Mouse (Mus musculus) stomach, postnatal 0 days (tissue): ENCODE measurements around the gene Phrf1. TPM values are rescaled to one million over a fixed set of nuclear protein-coding genes. Genes with fewer than 3 reads are reported as not detected.
A peak's percentile ranks its signal among the peaks of the same experiment; 100 is the strongest.

Source experiments
- ATAC-seq: fragments of 200-750 bp; cut with Nextera tagmentation; 2 replicates; pipeline ENCODE4 v1.8.0; 2017; ENCODE audit not compliant: low FRiP score, low TSS enrichment
- DNase-seq: peaks from one replicate; pipeline ENCODE4 v3.0.0-alpha.2; 2016; ENCODE audit warnings: low spot score
- H3K27ac ChIP-seq: fragments of 300-500 bp; sonication (generic); replicated peaks from 2 replicates; pipeline ENCODE4 v1.5.1; 2014; ENCODE audit warnings: mild to moderate bottlenecking, control low read depth
- H3K27me3 ChIP-seq: fragments of 300-500 bp; sonication (generic); 2 replicates; pipeline ENCODE4 v1.6.1; 2014; ENCODE audit warnings: low read length; ENCODE audit not compliant: control insufficient read depth, insufficient read depth
- H3K36me3 ChIP-seq: fragments of 300-500 bp; sonication (generic); 2 replicates; pipeline ENCODE4 v1.6.1; 2014; ENCODE audit warnings: low read length, mixed read lengths; ENCODE audit not compliant: control insufficient read depth, insufficient read depth
- H3K4me1 ChIP-seq: fragments of 300-500 bp; sonication (generic); replicated peaks from 2 replicates; pipeline ENCODE4 v1.6.1; 2014; ENCODE audit warnings: antibody characterized with exemption; ENCODE audit not compliant: control insufficient read depth, insufficient read depth
- H3K4me2 ChIP-seq: fragments of 300-500 bp; sonication (generic); replicated peaks from 2 replicates; pipeline ENCODE4 v1.6.1; 2014; ENCODE audit warnings: low read depth, mild to moderate bottlenecking, control low read depth, moderate library complexity
- H3K4me3 ChIP-seq: fragments of 300-500 bp; sonication (generic); 2 replicates; pipeline ENCODE4 v1.5.1; 2014; ENCODE audit warnings: low read depth, low read length, control low read depth
- H3K9ac ChIP-seq: fragments of 300-500 bp; sonication (generic); 2 replicates; pipeline ENCODE4 v1.6.1; 2014; ENCODE audit warnings: mild to moderate bottlenecking, low read length, control low read depth, mixed read lengths
- H3K9me3 ChIP-seq: fragments of 300-500 bp; sonication (generic); 2 replicates; pipeline ENCODE4 v1.6.1; 2016; ENCODE audit warnings: low read length; ENCODE audit not compliant: control insufficient read depth
- CTCF ChIP-seq: IDR thresholded peaks from 2 replicates; pipeline ENCODE4 v1.5.1; 2016; ENCODE audit warnings: antibody characterized with exemption, low read depth, mild to moderate bottlenecking, moderate library complexity
- EP300 ChIP-seq: optimal IDR thresholded peaks from 2 replicates; pipeline ENCODE3; 2016; ENCODE audit warnings: antibody characterized with exemption
- WGBS: fragments of 180-500 bp; shearing (Covaris S2); extraction: QIAGEN DNeasy Blood & Tissue Kit; methylation state at CpG from one replicate; pipeline ENCODE4 v1.1.7; 2014; 5-methylcytosine and 5-hydroxymethylcytosine counted together
- polyA plus RNA-seq: library from polyadenylated mRNA; unstranded; fragments of >200 nt; fragmentation: Nextera tagmentation; extraction: Ambion mirVana; gene quantifications from 2 replicates; pipeline ENCODE4 v1.2.1, GENCODE M21; 2015

The Phrf1 gene
- polyA plus RNA-seq, 1 experiment from 2014 or later = 19.1 TPM

DNA sequence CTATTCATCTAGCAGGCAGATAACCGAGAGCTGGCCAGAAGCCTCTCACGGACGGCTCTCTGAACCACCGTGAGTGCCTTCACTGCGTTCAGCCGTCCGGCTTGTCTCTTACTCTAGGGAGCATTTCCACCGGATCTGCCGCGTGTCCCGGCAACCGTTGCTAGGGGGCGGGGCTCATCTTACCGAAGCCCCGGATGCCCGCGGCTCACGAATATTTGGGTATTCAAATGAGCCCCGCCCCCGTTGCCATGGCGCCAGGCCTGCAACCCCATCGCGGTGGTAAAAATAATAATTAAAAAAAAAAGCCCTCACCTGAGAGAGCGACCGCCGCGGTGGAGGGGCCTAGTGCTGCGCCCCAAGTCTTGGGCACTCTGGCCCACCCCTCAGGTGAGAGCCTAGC is 33.8 kb upstream of the Phrf1 start:
- Histone ChIP-seq H3K9ac (peak overlapping the region; percentile 62), H3K4me2 (peak overlapping the region; percentile 90), H3K27me3 (no peaks in the 10 kb centered on the region), H3K4me1 (peaks cover 6% of the 10 kb centered on the region; the same call in 1 of the 2 replicates), H3K4me3 (peak overlapping the region; percentile 76), H3K9me3 (no peaks in the 10 kb centered on the region), H3K27ac (peak overlapping the region; percentile 91; the same call in 1 of the 2 replicates), H3K36me3 (peaks cover 21% of the 10 kb centered on the region)
- WGBS = under 1% methylated on average over 28 of the region's 28 CpGs
- no peak for TF ChIP-seq CTCF
- no peak for TF ChIP-seq EP300
- ATAC-seq (no peak), DNase-seq (peak; percentile 92)

DNA sequence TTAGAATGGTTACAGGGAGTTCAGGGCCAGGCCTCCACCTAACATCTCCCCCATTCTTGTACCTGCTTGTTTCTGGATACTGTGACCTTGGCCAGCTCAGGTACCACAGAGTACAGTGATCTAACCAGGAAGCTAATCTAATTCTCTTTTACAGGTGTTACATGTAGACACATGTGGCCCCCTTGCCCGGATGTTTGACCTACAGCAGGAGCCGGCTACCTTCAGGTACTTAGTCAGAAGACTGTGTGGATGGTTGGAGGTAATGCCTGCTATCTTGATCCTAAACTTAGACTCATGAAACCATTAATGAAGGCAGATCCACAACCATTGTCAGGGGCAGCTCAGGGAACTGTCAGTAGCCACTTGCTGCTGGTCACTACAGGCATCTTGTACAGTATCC is 32.8 kb upstream of the Phrf1 start:
- no peak for TF ChIP-seq EP300
- no peak for TF ChIP-seq CTCF
- Histone ChIP-seq H3K4me2 (peak overlapping the region; percentile 90; the same call in 1 of the 2 replicates), H3K4me3 (no peak overlapping the region), H3K4me1 (peaks cover 6% of the 10 kb centered on the region; the same call in 1 of the 2 replicates), H3K9ac (no peak overlapping the region), H3K9me3 (no peaks in the 10 kb centered on the region), H3K27ac (no peak overlapping the region), H3K36me3 (peaks cover 11% of the 10 kb centered on the region), H3K27me3 (no peaks in the 10 kb centered on the region)
- DNase-seq = no peak
- no peak for ATAC-seq
- 72% methylated on average over 2 of the region's 2 CpGs for WGBS

DNA sequence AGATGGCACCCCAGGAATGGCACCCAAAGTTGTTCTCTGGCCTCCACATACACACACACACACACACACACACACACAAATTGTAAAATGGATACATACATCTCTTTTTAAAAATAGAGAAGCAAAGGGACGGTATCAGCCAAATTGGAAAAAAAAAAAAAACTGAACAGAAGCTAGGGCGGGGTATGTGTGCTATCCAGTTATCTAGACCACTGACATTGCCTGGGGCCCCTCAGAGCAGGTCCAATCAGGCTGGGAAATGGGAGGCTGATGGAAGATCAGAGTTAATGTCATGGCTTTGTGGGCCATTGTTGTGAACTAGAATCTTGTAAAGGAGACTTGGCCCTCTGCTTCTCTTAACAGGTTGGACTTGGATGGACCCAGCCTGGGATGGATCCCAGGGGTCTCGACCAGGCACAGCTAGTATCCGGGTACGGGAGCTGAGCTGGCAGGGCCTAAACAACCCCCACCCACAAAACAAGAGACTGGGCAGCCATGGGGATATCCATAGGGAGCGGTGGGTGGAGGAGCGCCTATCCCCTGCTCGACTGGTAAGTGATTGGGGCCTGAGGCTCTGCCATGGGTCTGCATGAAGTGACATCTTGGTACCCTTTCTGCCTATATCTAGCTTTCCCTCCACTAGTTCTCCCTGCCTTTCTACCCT is 31.8 kb upstream of the Phrf1 start:
- 88% methylated on average over 8 of the region's 8 CpGs for WGBS
- Histone ChIP-seq H3K27ac (no peak overlapping the region), H3K4me1 (peaks cover 6% of the 10 kb centered on the region; the same call in 1 of the 2 replicates), H3K9me3 (no peaks in the 10 kb centered on the region), H3K4me3 (no peak overlapping the region), H3K9ac (no peak overlapping the region), H3K27me3 (no peaks in the 10 kb centered on the region), H3K4me2 (no peak overlapping the region), H3K36me3 (peaks cover 4% of the 10 kb centered on the region; the same call in 1 of the 2 replicates)
- no peak for DNase-seq
- TF ChIP-seq CTCF (no peak), EP300 (no peak)
- ATAC-seq = no peak

DNA sequence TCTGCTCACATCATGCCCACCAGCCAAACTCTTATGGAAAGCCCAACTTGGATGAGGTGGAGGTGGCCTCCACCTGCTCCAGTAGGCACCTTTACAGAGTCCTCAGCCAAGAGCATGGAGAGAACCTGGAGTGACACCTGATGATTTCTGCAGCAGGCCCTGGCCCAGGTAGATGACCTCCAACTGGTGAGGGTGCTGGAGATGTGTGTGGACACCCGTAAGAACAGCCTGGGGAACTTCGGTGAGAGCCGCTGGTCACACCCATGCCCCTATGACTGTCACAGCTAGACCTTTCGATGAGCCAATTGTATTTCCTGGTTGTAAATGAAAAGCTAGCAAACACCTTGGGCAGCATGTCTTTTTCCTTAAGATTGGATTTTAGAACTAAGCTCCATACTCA is 30.5 kb upstream of the Phrf1 start:
- Histone ChIP-seq H3K27me3 (no peaks in the 10 kb centered on the region), H3K4me1 (0 out of 2 replicates have a peak, but pooled peaks cover 2% of the 10 kb centered on the region), H3K9ac (no peak overlapping the region), H3K27ac (no peak overlapping the region), H3K36me3 (no peaks in the 10 kb centered on the region), H3K4me2 (no peak overlapping the region), H3K4me3 (no peak overlapping the region), H3K9me3 (no peaks in the 10 kb centered on the region)
- no peak for ATAC-seq
- no peak for DNase-seq
- TF ChIP-seq EP300 = no peak
- no peak for TF ChIP-seq CTCF
- WGBS = 77% methylated on average over 4 of the region's 4 CpGs

DNA sequence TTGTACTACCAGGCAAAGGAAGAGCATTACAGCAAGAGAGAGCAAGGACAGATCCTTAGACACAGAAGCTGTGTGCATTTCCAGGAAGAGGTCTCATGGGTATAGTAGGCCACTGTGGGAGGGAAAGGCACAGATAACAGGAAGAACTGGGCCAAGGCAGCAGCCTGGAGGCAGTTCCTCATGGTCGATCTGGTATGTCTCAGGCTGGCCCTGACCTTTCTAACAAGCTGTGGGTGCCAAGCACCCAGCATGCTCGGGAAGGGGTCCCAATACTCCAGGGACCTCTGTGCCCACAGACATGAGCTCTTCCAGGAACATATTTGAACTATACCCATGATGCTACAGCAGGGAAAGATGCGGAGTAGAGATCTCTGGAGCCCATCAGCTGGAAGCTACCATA is 24.0 kb upstream of the Phrf1 start:
- Histone ChIP-seq H3K4me1 (no peaks in the 10 kb centered on the region), H3K9me3 (no peaks in the 10 kb centered on the region), H3K4me3 (no peak overlapping the region), H3K36me3 (no peaks in the 10 kb centered on the region), H3K9ac (no peak overlapping the region), H3K27ac (no peak overlapping the region), H3K4me2 (no peak overlapping the region), H3K27me3 (no peaks in the 10 kb centered on the region)
- WGBS = 74% methylated on average over 3 of the region's 3 CpGs
- TF ChIP-seq EP300 (no peak), CTCF (no peak)
- ATAC-seq (no peak), DNase-seq (no peak)

DNA sequence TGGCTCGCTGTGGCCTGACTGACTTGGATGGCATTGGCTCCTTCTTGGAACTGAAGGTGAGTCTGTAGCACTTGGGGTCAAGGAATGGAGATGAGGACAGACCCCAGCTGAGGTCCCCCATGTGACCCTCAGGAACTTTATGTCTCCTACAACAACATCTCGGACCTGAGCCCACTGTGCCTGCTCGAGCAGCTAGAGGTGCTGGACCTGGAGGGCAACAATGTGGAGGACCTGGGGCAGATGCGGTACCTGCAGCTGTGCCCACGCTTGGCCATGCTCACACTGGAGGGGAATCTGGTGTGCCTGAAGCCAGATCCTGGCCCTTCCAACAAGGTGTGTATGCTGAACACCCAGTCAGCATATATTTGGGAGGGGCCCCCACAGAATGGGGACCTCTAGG is 23.1 kb upstream of the Phrf1 start:
- no peak overlapping the region for H3K4me3 ChIP-seq
- no peaks in the 10 kb centered on the region for H3K4me1 ChIP-seq
- ATAC-seq = no peak
- WGBS = 94% methylated on average over 5 of the region's 5 CpGs
- no peak overlapping the region for H3K27ac ChIP-seq
- DNase-seq = no peak
- no peak overlapping the region for H3K9ac ChIP-seq
- no peaks in the 10 kb centered on the region for H3K36me3 ChIP-seq
- H3K9me3 ChIP-seq = no peaks in the 10 kb centered on the region
- no peak overlapping the region for H3K4me2 ChIP-seq
- no peaks in the 10 kb centered on the region for H3K27me3 ChIP-seq
- no peak for TF ChIP-seq CTCF
- no peak for TF ChIP-seq EP300
